Mouse (Mus musculus): ENCODE results near the gene Borcs6. TPM values are rescaled to one million over a fixed set of nuclear protein-coding genes. Genes with fewer than 3 reads are reported as not detected.

Borcs6 gene
- polyA plus RNA-seq, 1 experiment from 2014 or later = 3.5 TPM

DNA sequence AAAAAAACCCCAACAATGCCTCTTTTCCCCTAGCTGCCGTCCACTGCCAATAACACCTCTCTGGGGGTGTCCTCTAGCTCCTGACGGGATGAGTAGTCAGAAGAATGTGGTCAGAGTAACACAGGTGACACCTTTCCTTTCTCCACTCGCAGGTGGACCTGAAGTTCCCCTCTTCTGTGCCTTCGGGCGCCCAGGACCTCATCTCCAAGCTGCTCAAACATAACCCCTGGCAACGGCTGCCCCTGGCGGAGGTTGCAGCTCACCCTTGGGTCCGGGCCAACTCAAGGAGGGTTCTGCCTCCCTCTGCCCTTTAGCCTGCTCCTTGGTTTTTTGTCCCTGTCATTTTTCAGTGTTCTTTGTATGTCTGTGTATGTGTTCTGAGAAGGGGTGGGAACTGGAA, 8.8 kb upstream of the Borcs6 start:
- H3K4me3 ChIP-seq (replicated peaks) = peak overlapping the region; percentile 6; the same call in 1 of the 2 replicates
- no peaks in the 10 kb centered on the region for H3K9me3 ChIP-seq (replicated peaks)
- 90% methylated on average over 8 of the region's 8 CpGs for WGBS (ENCODE audit: insufficient replicate concordance)
- H3K27ac ChIP-seq = no peak overlapping the region
- H3K9ac ChIP-seq = no peak overlapping the region
- ATAC-seq (ENCODE audit: low read depth) (no peak), DNase-seq (no peak)
- no peaks in the 10 kb centered on the region for H3K27me3 ChIP-seq
- peaks cover 68% of the 10 kb centered on the region for H3K36me3 ChIP-seq
- H3K4me2 ChIP-seq = no peak overlapping the region
- H3K4me1 ChIP-seq (replicated peaks) = peaks cover 54% of the 10 kb centered on the region

DNA sequence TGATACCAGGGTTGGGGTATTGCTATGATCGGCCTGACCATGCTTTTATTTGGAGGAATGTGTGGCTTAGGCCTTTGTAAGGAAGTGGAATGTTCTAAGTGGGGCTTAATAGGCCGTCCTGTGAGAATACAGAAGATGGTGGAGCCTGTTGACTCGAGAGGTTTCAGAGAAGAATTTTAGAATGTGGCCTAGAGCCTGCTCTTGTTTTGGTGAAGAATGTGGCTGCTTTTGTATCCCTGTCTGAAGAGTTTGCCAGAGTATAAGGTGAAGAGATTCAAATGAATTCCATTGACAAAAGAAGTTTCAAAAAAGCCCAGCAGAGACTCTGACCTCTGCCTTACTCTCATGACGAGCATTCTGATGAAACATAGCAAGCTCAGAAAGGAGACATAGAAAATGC, 7.7 kb upstream of the Borcs6 start:
- Histone ChIP-seq H3K9me3 (replicated peaks) (no peaks in the 10 kb centered on the region), H3K4me1 (replicated peaks) (peaks cover 50% of the 10 kb centered on the region), H3K4me2 (no peak overlapping the region), H3K36me3 (peaks cover 68% of the 10 kb centered on the region), H3K4me3 (replicated peaks) (no peak overlapping the region), H3K27ac (no peak overlapping the region), H3K9ac (no peak overlapping the region), H3K27me3 (no peaks in the 10 kb centered on the region)
- WGBS (ENCODE audit: insufficient replicate concordance) = 77% methylated on average over 4 of the region's 4 CpGs
- DNase-seq = no peak
- ATAC-seq (ENCODE audit: low read depth) = no peak

DNA sequence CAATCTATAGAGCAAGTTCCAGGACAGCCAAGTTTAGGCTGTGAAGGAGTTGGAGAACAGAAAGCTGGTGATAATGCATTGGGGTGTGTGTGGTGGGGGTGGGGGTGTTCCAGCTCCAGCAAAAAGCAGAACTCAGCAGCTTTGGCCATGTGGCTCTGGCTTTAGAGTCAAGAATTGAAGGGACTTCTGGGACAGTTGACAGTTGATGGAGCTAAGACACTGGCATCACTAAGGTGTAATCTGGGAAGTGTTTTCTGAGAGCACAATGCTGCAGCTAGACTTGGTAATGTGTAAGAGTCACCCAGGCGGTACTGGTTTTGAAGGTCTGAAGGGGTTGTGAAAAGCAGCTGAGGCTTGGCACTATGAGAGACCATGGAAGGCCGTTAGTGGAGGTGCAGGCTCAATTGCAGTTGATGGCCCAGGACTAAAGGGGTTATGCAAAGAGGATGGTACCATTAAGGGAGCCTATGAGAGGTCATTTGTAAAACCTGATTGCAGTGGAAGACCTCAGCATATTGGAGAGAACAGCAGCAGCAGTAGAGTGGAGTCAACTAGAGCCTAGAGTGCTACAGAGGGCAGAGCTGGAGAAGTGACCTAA, 6.6 kb upstream of the Borcs6 start:
- Histone ChIP-seq H3K4me1 (replicated peaks) (peaks cover 42% of the 10 kb centered on the region), H3K27me3 (no peaks in the 10 kb centered on the region), H3K27ac (no peak overlapping the region), H3K4me2 (no peak overlapping the region), H3K4me3 (replicated peaks) (no peak overlapping the region), H3K9ac (no peak overlapping the region), H3K9me3 (replicated peaks) (no peaks in the 10 kb centered on the region), H3K36me3 (peaks cover 60% of the 10 kb centered on the region)
- WGBS (ENCODE audit: insufficient replicate concordance) = 88% methylated on average over 2 of the region's 2 CpGs
- ATAC-seq (ENCODE audit: low read depth) (no peak), DNase-seq (no peak)

DNA sequence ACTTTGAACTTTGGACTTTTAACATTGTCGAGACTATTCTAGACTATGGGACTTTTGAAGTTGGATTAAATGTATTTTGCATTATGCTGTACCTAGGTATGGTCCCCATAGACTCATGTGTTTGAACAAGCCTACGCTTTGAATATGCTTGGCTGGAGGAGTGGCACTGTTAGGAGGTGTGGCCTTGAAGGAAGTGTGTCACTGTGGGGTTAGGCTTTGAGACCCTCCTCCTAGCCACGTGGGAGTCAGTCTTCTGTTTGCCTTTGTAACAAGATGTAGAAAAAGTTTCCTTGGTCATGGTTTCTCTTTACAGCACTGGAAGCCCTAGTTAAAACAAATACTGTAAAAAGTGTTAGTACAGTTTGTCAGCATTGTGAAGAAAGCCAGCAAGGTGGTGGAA, 5.7 kb upstream of the Borcs6 start:
- 62% methylated on average over 3 of the region's 3 CpGs for WGBS (ENCODE audit: insufficient replicate concordance)
- ATAC-seq (ENCODE audit: low read depth) (no peak), DNase-seq (no peak)
- H3K27ac ChIP-seq = no peak overlapping the region
- H3K9me3 ChIP-seq (replicated peaks) = no peaks in the 10 kb centered on the region
- H3K4me2 ChIP-seq = no peak overlapping the region
- H3K4me1 ChIP-seq (replicated peaks) = peaks cover 42% of the 10 kb centered on the region
- no peak overlapping the region for H3K4me3 ChIP-seq (replicated peaks)
- H3K36me3 ChIP-seq = peaks cover 51% of the 10 kb centered on the region
- H3K9ac ChIP-seq = no peak overlapping the region
- no peaks in the 10 kb centered on the region for H3K27me3 ChIP-seq

DNA sequence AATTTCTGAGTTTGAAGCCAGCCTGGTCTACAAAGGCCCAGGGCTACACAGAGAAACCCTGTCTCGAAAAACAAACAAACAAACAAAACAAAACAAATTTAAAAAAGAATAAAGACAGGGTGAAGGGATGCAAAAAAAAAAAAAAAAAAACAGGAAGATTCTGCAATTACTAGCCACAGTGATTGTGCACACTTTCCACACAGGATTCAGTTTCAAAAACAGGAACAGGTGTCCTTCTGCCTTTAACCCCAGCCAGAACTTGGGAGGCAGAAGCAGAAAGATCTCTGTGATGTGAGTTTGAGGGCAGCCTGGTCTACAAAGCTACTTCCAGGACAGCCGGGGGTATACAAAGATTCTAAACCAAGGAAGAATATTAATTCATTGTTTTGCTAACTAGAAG, 1.3 kb upstream of the Borcs6 start:
- peak overlapping the region; percentile 99 for H3K4me2 ChIP-seq
- peak overlapping the region; percentile 96 for H3K4me3 ChIP-seq (replicated peaks)
- DNase-seq (no peak), ATAC-seq (ENCODE audit: low read depth) (no peak)
- peaks cover 11% of the 10 kb centered on the region for H3K36me3 ChIP-seq
- H3K27ac ChIP-seq = peak overlapping the region; percentile 91
- no peaks in the 10 kb centered on the region for H3K9me3 ChIP-seq (replicated peaks)
- H3K4me1 ChIP-seq (replicated peaks) = peaks cover 40% of the 10 kb centered on the region
- WGBS (ENCODE audit: insufficient replicate concordance) = 68% methylated on average over 2 of the region's 2 CpGs
- peak overlapping the region; percentile 85 for H3K9ac ChIP-seq
- H3K27me3 ChIP-seq = no peaks in the 10 kb centered on the region

DNA sequence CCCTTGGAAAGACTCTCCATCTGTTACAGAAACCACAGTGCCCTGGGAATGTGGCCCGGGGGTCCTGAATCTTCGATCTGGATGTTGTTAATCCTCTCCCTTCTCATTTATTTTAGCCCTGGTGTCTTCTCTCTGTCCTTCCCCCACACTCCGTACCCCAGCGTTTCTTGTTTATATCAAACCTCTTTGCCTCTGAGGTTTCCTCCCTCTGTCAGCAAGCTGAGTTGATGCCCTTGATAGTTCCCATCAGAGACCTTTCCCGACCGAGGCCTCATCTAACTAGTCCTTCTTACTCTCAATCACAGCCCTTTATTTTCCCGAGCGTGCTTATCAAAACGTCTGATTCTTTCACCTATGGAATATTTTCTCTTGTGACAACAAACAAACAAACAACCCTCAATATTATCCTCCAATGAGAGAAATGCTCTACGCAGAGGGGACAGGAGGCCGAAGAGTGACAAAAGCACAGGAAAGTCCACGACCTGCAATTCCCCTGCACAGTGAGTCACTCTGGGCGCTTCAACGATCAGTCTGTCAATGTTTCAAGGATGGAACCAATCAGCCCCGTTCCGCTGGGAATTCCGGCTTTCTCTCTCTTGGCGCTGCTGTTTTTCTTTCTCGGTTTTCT, 674 bp upstream of the Borcs6 start:
- ATAC-seq (ENCODE audit: low read depth) = no peak
- Histone ChIP-seq H3K4me1 (replicated peaks) (peaks cover 38% of the 10 kb centered on the region), H3K9me3 (replicated peaks) (no peaks in the 10 kb centered on the region), H3K27ac (peak overlapping the region; percentile 91), H3K27me3 (no peaks in the 10 kb centered on the region), H3K36me3 (peaks cover 6% of the 10 kb centered on the region), H3K4me2 (peak overlapping the region; percentile 99), H3K4me3 (replicated peaks) (peak overlapping the region; percentile 96), H3K9ac (peak overlapping the region; percentile 85)
- WGBS (ENCODE audit: insufficient replicate concordance) = 1% methylated on average over 19 of the region's 19 CpGs
- DNase-seq = no peak

DNA sequence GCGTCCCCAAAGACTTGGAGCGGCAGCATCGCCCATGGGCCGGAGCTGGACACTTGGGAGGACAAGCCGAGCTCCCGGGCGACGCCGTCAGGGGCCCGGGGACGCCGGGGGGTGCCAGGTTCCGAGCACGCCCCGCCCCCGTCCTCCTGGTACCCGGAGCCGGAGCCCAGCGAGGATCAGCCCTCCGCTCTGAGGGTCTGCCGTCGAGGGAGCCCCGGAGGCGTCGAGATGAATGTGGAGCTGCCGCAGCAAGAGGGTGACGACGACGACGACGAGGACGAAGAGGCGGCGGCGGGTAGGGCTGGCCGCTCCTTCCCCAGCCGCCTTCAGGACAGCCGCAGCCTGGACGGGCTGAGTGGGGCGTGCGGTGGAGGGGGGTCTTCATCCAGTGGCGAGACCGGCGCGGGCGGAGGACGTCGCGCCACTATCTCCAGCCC, 476 bp downstream of the Borcs6 start:
- H3K4me2 ChIP-seq = peak overlapping the region; percentile 99
- ATAC-seq (ENCODE audit: low read depth) = no peak
- DNase-seq = peak; percentile 35

DNA sequence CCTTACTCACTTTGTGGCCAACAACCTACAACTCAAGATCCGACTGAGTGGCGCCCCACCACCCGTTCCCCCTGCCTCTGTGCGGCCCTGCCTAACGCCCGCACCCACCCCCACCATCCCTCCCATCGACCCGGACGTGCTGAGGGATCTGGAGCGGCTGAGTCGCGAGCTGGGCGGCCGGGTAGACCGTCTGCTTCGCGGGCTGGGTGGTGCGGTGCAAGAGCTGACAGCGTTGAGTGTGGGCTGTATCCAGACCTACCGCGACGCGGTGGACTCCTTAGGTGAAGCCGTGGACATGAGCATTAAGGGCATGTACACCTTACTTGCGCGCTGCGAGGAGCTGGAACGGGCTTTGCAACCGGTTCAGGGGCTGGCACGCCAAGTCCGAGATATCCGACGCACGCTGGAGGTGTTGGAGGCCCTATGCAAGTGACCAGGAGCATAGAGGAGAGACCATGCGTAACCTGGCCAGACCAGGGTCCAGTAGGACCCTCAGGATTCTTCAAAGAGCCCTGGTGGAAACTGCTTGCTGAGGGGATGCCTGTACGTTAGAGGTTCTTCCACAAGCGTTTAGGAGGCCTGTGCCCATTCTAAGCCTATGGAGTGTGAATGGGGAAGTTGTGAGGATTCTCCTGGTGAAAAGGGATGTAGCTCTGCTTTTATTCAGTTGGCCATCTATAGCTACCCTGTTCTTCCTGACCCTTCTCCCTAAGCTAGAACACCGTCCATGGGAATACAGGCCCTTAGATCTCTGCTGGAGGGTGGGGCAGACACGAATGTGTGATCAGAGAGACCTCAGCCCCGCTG, 1.1 kb downstream of the Borcs6 start:
- peak; percentile 33 for DNase-seq
- H3K27ac ChIP-seq = peak overlapping the region; percentile 90
- no peaks in the 10 kb centered on the region for H3K9me3 ChIP-seq (replicated peaks)

More for the DNA sequence above, 476 bp downstream of the Borcs6 start:
- Histone ChIP-seq H3K36me3 (no peaks in the 10 kb centered on the region), H3K27ac (peak overlapping the region; percentile 90), H3K9me3 (replicated peaks) (no peaks in the 10 kb centered on the region), H3K4me3 (replicated peaks) (peak overlapping the region; percentile 96), H3K27me3 (no peaks in the 10 kb centered on the region), H3K9ac (peak overlapping the region; percentile 97), H3K4me1 (replicated peaks) (peaks cover 47% of the 10 kb centered on the region)
- under 1% methylated on average over 43 of the region's 49 CpGs for WGBS (ENCODE audit: insufficient replicate concordance)

DNA sequence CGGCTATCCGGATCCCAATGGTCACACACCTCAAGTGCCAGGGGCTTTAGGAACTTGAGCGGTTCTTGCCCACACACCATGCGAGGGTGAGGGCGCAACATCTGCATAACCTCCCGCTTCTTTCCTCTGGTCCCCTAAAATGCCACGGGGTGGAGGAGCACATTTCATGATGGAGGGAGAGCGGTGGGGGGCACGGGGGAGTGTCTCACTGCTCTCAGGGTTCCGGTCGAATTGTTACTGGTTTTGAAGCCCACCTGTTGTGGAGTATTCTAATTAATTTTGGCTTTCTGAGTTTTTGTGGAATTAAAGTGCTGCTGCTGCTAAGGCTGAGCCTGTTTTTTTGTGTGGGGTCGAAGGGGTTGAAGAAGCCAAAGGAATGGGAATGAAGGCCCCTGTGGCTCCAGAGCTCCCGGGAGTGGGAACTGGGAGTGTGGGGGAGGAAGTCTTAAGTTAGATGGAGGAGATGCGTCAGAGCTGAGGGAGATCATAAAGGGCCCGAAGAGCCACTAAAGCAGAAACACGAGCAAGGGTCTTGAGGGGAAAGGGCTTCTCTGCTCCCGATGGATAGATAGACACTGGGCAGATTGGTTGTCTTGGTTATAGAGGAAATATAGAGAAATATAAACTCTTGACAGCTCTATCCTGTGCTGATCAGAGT, 1.9 kb downstream of the Borcs6 start:
- no peak for DNase-seq
- H3K4me2 ChIP-seq = peak overlapping the region; percentile 99
- 26% methylated on average over 17 of the region's 17 CpGs for WGBS (ENCODE audit: insufficient replicate concordance)
- H3K36me3 ChIP-seq = no peaks in the 10 kb centered on the region
- H3K9me3 ChIP-seq (replicated peaks) = no peaks in the 10 kb centered on the region
- ATAC-seq (ENCODE audit: low read depth) = no peak
- peak overlapping the region; percentile 97 for H3K9ac ChIP-seq
- peaks cover 58% of the 10 kb centered on the region for H3K4me1 ChIP-seq (replicated peaks)
- H3K27ac ChIP-seq = peak overlapping the region; percentile 90; the same call in 1 of the 2 replicates
- H3K27me3 ChIP-seq = no peaks in the 10 kb centered on the region
- H3K4me3 ChIP-seq (replicated peaks) = peak overlapping the region; percentile 96

More for the DNA sequence above, 1.1 kb downstream of the Borcs6 start:
- H3K4me1 ChIP-seq (replicated peaks) = peaks cover 51% of the 10 kb centered on the region
- ATAC-seq (ENCODE audit: low read depth) = peak; percentile 2; the same call in 1 of the 2 replicates
- peak overlapping the region; percentile 99 for H3K4me2 ChIP-seq
- H3K36me3 ChIP-seq = no peaks in the 10 kb centered on the region
- 2% methylated on average over 40 of the region's 40 CpGs for WGBS (ENCODE audit: insufficient replicate concordance)
- H3K4me3 ChIP-seq (replicated peaks) = peak overlapping the region; percentile 96
- H3K27me3 ChIP-seq = no peaks in the 10 kb centered on the region
- H3K9ac ChIP-seq = peak overlapping the region; percentile 97

DNA sequence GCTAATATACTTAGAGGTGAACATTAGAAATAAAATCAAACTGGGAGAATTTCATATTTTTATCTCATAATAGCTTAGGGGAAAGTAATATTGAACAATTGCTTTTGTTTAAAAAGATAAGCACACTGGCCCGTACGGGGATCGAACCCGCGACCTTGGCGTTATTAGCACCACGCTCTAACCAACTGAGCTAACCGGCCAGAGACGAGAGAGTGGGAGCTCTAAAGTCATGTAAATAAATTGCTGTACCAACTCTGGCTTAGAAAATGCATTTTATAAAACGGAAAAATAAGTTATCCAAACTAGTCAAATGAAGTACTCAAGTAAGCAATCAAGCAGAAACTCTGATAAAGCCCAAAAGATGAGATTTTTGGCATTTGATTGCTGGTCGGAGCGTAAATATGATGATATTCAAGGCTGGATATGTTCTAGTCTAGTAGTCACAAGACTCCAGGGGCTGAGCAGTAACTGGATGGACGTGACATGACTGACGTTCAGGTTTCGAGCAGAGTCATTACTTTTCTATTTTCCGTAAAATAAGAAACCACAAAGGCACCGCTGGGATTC, 2.8 kb downstream of the Borcs6 start:
- H3K4me1 ChIP-seq (replicated peaks) = peaks cover 66% of the 10 kb centered on the region
- peak overlapping the region; percentile 84 for H3K27ac ChIP-seq
- no peaks in the 10 kb centered on the region for H3K27me3 ChIP-seq
- DNase-seq (peak; percentile 70), ATAC-seq (ENCODE audit: low read depth) (no peak; the same call in 1 of the 2 replicates)
- peak overlapping the region; percentile 97 for H3K9ac ChIP-seq
- H3K4me2 ChIP-seq = peak overlapping the region; percentile 75
- H3K9me3 ChIP-seq (replicated peaks) = no peaks in the 10 kb centered on the region
- H3K4me3 ChIP-seq (replicated peaks) = peak overlapping the region; percentile 79
- under 1% methylated on average over 17 of the region's 17 CpGs for WGBS (ENCODE audit: insufficient replicate concordance)
- no peaks in the 10 kb centered on the region for H3K36me3 ChIP-seq

Measured in liver, embryonic 13.5 days (tissue).